Mouse (Mus musculus) testis, adult 2 months (tissue): Measurements from ENCODE around the gene Rhob.

Experiments
- CTCF ChIP-seq: fragments of 200-500 bp; IDR thresholded peaks from 2 replicates; pipeline ENCODE4 v1.5.1; 2012; ENCODE audit warnings: low read depth, mild to moderate bottlenecking, inconsistent platforms, low read length, moderate library complexity; ENCODE audit not compliant: control insufficient read depth, insufficient read depth, insufficient replicate concordance
- POLR2A ChIP-seq: fragments of 200-500 bp; IDR thresholded peaks from 2 replicates; pipeline ENCODE4 v1.6.1; 2012; ENCODE audit warnings: low read depth, mild to moderate bottlenecking, inconsistent platforms, low read length, moderate library complexity; ENCODE audit not compliant: control insufficient read depth

- no peak for TF ChIP-seq CTCF
- TF ChIP-seq POLR2A = no peak
These were observed 41.4 kb downstream of the Rhob start for GRCm38 (mm10) chr12:8458400-8458799.
